Mouse (Mus musculus): ENCODE measurements around the gene Rnasek. TPM values are rescaled to one million over a fixed set of nuclear protein-coding genes. Genes with fewer than 3 reads are reported as not detected.

The Rnasek gene
- polyA plus RNA-seq (2014; fragmentation: Illumina TruSeq; extraction: RNeasy Lipid Tissue Mini Kit (QIAGEN cat#74804); ENCODE audit: low read depth, low replicate concordance): 57.2 TPM

DNA sequence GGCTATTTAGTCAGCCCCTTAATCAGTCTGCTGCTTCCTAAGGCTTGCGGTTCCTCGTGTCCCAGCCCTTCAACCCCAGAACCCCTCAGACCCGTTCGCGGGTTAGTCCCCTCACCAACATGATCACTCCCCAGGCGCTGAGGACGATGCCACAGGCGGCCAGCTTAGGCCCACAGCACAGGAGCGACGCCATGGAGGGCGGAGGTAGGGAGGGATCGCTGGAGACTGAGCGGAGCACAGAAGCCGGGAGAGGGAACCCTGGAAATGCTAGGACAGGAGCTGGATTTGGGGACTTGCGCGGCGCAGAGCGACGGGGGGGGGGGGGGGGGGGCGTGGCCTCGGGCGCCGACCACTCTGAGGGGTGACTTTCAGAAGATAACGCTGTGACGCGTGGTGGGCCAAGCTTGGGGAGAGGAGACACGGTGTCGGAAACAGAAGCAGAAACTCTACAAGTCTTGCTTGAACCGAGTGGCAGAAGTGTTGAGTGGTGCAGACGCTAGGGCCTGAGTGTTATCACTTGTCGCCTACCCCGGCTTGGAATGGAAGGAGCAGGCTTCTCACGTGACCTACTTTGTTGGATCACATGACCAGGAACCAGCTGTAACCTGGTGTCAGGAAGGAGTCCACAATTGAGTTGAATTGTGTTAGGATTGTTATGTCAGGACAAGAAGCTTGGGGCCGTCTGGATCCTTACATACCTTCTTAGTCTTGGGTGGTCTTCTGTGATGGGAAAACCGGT is at the start of gene Rnasek, which contains the start of gene Gm21988:
TSS of gene Rnasek (minus strand) at position 302 of the 739 bp plus-strand sequence.
TSS of gene Gm21988 (minus strand) at position 290 of the 739 bp plus-strand sequence.

DNA sequence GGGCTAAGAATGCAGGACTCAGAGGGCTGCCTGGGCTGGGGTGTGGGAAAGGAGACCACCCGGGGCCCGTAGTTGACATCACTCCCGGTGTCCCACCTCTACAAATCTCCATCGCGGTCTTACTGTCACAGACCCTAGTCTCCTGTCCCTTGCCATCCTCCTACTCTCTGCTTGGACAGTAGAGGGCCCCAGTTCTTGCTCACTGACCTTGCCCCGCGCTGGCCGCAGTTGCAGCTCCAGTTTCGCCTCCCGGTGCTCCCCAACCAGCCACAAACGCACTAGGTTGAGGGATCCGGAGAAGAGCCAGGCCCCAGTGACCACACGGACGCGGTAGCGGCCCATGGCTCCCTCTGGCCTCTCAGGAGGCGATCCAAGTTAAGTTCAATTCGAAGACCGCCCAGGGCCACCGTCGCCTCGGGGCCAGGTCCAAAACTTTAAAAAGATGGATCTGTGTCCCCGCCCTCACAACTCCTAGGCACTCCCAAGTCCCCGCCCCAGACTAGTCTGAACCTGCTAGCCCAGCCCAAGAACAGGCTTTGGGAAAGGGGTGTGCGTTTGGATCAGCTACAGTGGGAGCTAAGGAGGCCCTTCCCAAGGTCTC is 15.4 kb upstream of the Rnasek start, which contains the start of gene Alox12:
TSS of gene Alox12 (minus strand) at position 423 of the 601 bp plus-strand sequence.

DNA sequence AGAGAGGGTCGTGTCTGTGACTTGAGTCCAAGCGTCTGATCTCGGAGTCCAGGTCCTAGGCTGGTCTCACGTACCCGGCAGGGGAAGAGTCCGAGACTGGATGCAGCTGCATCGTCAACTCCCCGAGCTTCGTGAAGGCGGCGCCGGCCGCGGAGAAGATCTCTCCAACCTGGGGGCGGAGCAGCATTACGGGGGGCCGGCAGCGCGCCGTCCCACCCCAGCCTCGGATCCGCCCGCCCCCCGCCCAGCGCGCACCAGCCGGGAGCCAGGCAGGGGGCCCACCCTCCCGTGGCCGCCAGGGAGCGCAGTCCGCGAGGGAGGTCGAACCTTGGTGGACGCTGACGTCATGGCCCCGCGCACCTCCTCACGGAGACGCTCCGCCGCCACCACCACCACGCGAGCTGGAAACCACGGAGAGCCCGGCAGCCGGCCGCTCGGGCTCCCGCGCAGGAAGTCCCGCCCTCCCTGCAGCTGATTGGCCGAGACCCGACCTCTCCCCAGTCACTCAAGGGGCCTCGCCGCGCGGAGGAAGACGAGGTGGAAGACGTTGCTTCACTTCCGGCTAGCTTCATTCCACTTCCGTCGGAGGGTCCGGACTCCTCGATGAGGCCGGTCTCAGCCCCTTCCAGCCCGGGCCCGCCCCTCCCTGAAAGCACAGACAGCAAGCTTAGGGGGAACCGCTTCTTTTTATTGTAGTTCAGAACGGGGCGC is 2.0 kb downstream of the Rnasek start, which contains the start of gene 0610010K14Rik:
TSS of gene 0610010K14Rik (minus strand) at position 458 of the 711 bp plus-strand sequence.

DNA sequence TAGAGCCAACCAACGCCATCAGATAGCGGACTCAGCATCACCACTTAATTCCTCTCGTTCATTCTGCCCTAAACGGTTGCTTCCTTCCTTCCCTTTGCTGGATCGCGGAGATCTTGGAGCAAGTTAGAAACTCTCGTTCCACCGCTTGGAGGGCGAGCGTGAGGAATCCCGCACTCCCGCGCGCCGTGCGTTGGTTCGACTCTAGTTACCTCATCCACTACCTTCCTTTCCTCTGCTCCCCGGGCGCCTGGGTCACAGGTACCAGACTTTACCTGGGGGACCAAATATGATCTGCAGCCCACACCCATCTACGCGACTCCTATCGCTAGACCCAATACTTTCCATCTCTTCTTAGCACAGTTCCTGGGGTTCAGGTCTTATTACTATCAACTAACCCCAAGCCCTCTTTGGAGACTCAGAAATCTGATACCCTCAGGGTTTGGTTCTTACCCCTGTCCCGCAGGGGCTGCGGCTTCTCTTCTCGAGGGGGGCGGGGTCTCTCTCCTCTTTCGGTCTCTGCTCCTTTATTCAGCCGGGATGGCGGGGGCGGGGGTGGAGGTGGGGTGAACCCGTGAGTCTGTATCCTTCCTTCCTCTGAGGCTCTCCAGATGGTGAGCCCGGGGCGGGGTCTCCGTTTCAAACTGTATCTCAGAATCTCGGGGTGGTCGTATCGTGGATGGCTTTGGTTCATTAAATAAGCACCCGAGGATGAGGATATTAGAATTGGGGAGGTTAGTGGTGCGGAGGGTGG is 10.2 kb downstream of the Rnasek start, which contains the start of gene Bcl6b:
TSS of gene Bcl6b (minus strand) at position 539 of the 751 bp plus-strand sequence.

DNA sequence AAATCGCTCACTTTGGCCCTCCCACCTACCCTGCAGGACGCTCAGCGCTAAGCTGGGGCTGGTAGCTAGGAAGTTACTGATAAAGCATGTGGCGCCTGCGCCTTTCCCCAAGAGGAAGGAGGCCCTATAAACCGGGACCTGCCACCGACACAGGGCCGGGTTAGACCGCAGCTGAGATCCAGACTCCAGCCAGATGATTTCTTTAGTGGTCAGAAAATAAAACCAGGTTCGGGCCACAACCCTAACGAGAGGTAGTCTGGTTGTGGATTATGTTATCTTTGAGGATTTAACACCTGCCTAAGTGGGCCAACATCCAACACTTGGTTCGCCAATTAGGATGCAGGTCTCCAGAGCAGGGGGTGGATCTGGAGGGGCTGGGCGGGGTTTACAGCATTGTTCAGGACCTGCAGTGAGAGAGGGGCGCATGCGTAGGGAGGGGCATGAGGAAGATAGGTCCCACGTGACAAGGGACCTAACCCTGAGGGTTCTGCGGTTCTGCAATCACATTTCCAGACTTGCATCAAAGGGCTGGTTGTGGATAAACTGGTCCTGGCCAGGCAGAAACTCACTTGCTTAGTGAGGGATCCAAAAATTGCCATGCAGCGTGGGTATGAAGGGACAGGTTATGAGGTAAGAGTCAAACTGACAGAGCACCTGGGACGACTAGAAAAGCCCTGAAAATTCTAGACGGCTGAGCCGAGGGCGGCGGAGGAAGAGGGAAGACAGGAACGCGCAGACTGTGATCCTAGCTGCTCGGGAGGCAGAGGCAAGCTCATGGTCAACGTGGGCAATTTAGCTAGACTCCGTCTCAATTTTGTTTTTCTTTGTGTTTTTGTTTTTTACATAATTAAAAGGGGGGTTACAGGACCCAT is 18.7 kb downstream of the Rnasek start, which contains the start of gene Slc16a13:
TSS of gene Slc16a13 (minus strand) at position 334 of the 872 bp plus-strand sequence.

DNA sequence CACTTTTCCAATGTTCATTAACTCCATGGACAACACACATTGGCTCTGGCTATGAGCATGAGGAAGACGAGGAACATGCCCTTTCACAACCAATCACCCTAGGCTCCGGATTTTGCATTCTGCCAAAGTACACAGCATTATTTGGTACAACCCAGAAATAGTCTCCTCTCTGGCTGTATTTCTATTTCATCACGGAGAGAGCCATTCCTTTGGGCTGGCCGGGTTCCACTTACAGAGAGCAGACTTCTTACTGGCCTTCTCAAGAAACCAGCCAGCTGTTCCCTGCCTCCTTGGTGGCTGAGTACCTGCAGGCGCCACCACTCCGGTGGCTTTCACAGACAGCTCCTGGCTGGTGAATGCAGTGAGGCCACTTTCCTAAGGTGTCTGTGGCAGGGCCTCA is 27.2 kb downstream of the Rnasek start, which contains the start of gene Slc16a11:
TSS of gene Slc16a11 (plus strand) at position 330 of the 400 bp plus-strand sequence.

Other genes with a start within 250 kb of the Rnasek start
- 681 TPM for gene Gabarap, start 248.7 kb downstream of the Rnasek start, polyA plus RNA-seq (2014; fragmentation: Illumina TruSeq; extraction: RNeasy Lipid Tissue Mini Kit (QIAGEN cat#74804); ENCODE audit: low read depth, low replicate concordance)
- 9.9 TPM for gene Phf23, start 244.1 kb downstream of the Rnasek start, polyA plus RNA-seq (2014; fragmentation: Illumina TruSeq; extraction: RNeasy Lipid Tissue Mini Kit (QIAGEN cat#74804); ENCODE audit: low read depth, low replicate concordance)
- gene Dvl2, start 239.2 kb downstream of the Rnasek start, polyA plus RNA-seq (2014; fragmentation: Illumina TruSeq; extraction: RNeasy Lipid Tissue Mini Kit (QIAGEN cat#74804); ENCODE audit: low read depth, low replicate concordance): 0.57 TPM
- gene Acadvl, start 224.4 kb downstream of the Rnasek start, polyA plus RNA-seq (2014; fragmentation: Illumina TruSeq; extraction: RNeasy Lipid Tissue Mini Kit (QIAGEN cat#74804); ENCODE audit: low read depth, low replicate concordance): 21.1 TPM
- 0.53 TPM for gene Dlg4, start 222.9 kb downstream of the Rnasek start, polyA plus RNA-seq (2014; fragmentation: Illumina TruSeq; extraction: RNeasy Lipid Tissue Mini Kit (QIAGEN cat#74804); ENCODE audit: low read depth, low replicate concordance)
- not detected for gene Asgr1, start 185.8 kb downstream of the Rnasek start, polyA plus RNA-seq (2014; fragmentation: Illumina TruSeq; extraction: RNeasy Lipid Tissue Mini Kit (QIAGEN cat#74804); ENCODE audit: low read depth, low replicate concordance)
- gene Asgr2, start 147.2 kb downstream of the Rnasek start, polyA plus RNA-seq (2014; fragmentation: Illumina TruSeq; extraction: RNeasy Lipid Tissue Mini Kit (QIAGEN cat#74804); ENCODE audit: low read depth, low replicate concordance): not detected
- gene Mgl2, start 109.5 kb downstream of the Rnasek start, polyA plus RNA-seq (2014; fragmentation: Illumina TruSeq; extraction: RNeasy Lipid Tissue Mini Kit (QIAGEN cat#74804); ENCODE audit: low read depth, low replicate concordance): 5.1 TPM
- gene Clec10a, start 83.6 kb downstream of the Rnasek start, polyA plus RNA-seq (2014; fragmentation: Illumina TruSeq; extraction: RNeasy Lipid Tissue Mini Kit (QIAGEN cat#74804); ENCODE audit: low read depth, low replicate concordance): not detected
- gene Slc16a11, start 27.1 kb downstream of the Rnasek start, polyA plus RNA-seq (2014; fragmentation: Illumina TruSeq; extraction: RNeasy Lipid Tissue Mini Kit (QIAGEN cat#74804); ENCODE audit: low read depth, low replicate concordance): not detected
- 17.3 TPM for gene Slc16a13, start 18.8 kb downstream of the Rnasek start, polyA plus RNA-seq (2014; fragmentation: Illumina TruSeq; extraction: RNeasy Lipid Tissue Mini Kit (QIAGEN cat#74804); ENCODE audit: low read depth, low replicate concordance)
- gene Bcl6b, start 10.0 kb downstream of the Rnasek start, polyA plus RNA-seq (2014; fragmentation: Illumina TruSeq; extraction: RNeasy Lipid Tissue Mini Kit (QIAGEN cat#74804); ENCODE audit: low read depth, low replicate concordance): 5.3 TPM
- 1.1 TPM for gene 0610010K14Rik, start 1.9 kb downstream of the Rnasek start, polyA plus RNA-seq (2014; fragmentation: Illumina TruSeq; extraction: RNeasy Lipid Tissue Mini Kit (QIAGEN cat#74804); ENCODE audit: low read depth, low replicate concordance)
- 1.6 TPM for gene Gm21988, start within 50 bp of the Rnasek start, polyA plus RNA-seq (2014; fragmentation: Illumina TruSeq; extraction: RNeasy Lipid Tissue Mini Kit (QIAGEN cat#74804); ENCODE audit: low read depth, low replicate concordance)
- 2.0 TPM for gene Alox12, start 15.5 kb upstream of the Rnasek start, polyA plus RNA-seq (2014; fragmentation: Illumina TruSeq; extraction: RNeasy Lipid Tissue Mini Kit (QIAGEN cat#74804); ENCODE audit: low read depth, low replicate concordance)
- gene Alox12e, start 82.8 kb upstream of the Rnasek start, polyA plus RNA-seq (2014; fragmentation: Illumina TruSeq; extraction: RNeasy Lipid Tissue Mini Kit (QIAGEN cat#74804); ENCODE audit: low read depth, low replicate concordance): not detected
- gene Alox15, start 112.2 kb upstream of the Rnasek start, polyA plus RNA-seq (2014; fragmentation: Illumina TruSeq; extraction: RNeasy Lipid Tissue Mini Kit (QIAGEN cat#74804); ENCODE audit: low read depth, low replicate concordance): not detected
- gene Pelp1, start 170.2 kb upstream of the Rnasek start, polyA plus RNA-seq (2014; fragmentation: Illumina TruSeq; extraction: RNeasy Lipid Tissue Mini Kit (QIAGEN cat#74804); ENCODE audit: low read depth, low replicate concordance): 3.9 TPM
- gene Arrb2, start 192.8 kb upstream of the Rnasek start, polyA plus RNA-seq (2014; fragmentation: Illumina TruSeq; extraction: RNeasy Lipid Tissue Mini Kit (QIAGEN cat#74804); ENCODE audit: low read depth, low replicate concordance): 1.1 TPM
- 7.0 TPM for gene Med11, start 212.1 kb upstream of the Rnasek start, polyA plus RNA-seq (2014; fragmentation: Illumina TruSeq; extraction: RNeasy Lipid Tissue Mini Kit (QIAGEN cat#74804); ENCODE audit: low read depth, low replicate concordance)
- 0.77 TPM for gene Zmynd15, start 219.6 kb upstream of the Rnasek start, polyA plus RNA-seq (2014; fragmentation: Illumina TruSeq; extraction: RNeasy Lipid Tissue Mini Kit (QIAGEN cat#74804); ENCODE audit: low read depth, low replicate concordance)
- 26.7 TPM for gene Cxcl16, start 220.1 kb upstream of the Rnasek start, polyA plus RNA-seq (2014; fragmentation: Illumina TruSeq; extraction: RNeasy Lipid Tissue Mini Kit (QIAGEN cat#74804); ENCODE audit: low read depth, low replicate concordance)